Mouse (Mus musculus) gonadal fat pad, adult 2 months (tissue): ENCODE results near the gene Zfp488. TPM values are rescaled to one million over a fixed set of nuclear protein-coding genes. Genes with fewer than 3 reads are reported as not detected.

Experiments used
- DNase-seq: peaks from one replicate; pipeline ENCODE4 v3.0.0-alpha.2; 2012; ENCODE audit warnings: low read depth
- polyA plus RNA-seq: library from polyadenylated mRNA; depleted of rRNA; stranded (reverse); fragments of >200 nt; gene quantifications from 2 replicates; pipeline ENCODE4 v1.2.3, GENCODE M21; 2012; rRNA removed

The Zfp488 gene
- polyA plus RNA-seq, 1 experiment = 0.04 TPM

DNA sequence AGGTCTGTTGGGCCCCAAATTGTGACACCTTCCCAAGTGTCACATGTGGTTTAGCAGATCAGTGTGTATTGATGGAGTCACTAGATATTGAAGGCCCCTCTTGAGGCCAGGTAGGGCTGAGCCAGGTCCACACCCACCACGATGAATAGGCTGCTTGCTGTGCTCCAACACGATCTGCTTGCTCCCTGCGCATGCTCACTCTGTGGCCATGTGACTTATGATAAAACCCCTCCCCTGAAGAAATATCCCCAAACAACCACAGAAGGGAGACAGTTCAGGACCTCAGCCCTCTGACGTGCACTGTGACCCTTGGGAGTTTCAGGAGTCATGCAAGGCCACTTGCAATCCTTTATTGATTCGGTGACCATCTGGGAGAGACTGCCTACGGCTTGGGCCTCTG is 32.4 kb downstream of the Zfp488 start:
- no peak for DNase-seq

DNA sequence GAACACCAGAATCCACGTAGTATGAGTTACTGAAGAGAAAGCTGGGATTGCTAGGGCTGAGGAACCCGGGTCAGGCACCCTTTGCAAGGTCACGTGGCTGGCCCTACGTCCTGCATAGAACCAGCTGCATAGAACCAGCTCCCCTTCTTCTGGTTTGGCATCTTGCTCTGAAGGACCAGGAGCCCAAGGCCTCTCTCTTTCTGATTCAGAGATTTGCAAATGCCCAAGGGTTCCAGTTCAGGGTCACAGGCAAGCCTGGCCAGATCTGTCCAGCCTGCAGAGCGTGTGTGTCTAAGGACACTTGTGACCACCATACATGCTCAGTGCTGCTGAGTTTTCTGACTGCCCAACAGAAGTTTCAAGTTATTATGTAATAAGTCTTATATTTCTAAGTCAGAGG is 36.3 kb downstream of the Zfp488 start:
- DNase-seq = no peak

DNA sequence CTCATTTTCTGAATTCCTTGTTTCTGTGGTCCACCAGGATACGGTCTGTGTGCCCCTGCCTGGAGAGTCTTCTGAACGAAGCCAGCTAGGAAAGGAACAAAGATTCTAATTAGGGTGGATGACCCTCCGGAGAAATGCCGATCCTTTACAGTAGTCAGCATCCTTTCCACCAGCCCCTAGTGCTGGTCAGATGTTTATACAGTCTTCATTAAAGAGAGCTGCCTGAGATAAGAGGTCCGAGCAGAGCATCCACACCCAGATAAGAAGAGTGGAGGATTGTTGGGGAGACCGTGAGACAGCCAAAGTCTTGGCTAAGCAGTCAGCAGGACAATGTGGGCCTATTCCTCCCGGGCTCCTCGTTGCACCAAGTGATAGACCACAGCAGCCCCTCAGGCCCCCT is 37.8 kb downstream of the Zfp488 start, which contains the start of gene Gdf2:
Gene Gdf2, plus strand, starts transcription at position 301 of the 400 bp plus-strand sequence.
- no peak for DNase-seq

DNA sequence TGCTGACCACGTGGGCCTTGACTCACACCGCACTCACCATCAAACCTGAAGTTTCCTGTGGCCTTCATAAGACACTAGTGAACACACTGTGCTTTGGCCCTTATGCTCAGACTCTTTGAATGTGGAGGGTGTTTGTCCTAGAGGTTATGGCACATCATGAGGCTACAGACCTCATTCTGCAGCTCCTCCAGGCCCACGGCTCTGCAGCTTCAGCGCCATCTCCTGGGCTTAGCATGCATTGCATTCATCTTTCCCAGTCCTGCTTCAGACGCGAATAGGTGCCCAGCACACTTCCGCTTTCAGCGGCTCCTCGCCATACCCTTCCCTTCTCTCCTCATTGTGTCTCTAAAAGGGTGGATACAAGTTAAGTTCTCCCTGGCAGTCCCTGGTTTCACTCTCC is 39.4 kb downstream of the Zfp488 start:
- DNase-seq = no peak

DNA sequence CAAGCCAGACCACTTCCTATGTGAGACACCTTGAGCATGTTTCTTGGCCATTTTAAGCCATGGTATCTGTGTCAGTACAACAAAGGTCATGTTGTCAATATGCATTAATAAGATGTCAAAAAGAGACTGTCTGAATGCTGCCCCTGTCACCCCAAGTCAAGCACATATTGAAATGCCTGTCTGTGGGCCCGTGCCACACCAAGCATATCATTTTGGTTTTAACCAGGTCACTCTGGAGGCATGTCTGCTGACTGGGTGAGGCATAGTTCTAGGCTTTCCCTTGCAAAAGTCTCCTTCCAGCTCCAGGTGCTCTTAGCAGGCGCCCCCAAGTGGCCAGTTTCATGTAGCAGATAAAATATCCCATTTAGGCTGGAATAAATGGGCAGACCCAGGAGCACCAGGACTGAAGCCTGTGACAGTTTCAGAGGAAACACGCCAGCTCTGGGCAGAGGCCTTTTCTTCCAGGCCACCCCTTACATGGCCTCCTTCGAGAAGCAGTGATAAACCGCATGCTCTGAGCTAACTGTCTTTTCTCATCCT is 44.7 kb downstream of the Zfp488 start:
- no peak for DNase-seq

DNA sequence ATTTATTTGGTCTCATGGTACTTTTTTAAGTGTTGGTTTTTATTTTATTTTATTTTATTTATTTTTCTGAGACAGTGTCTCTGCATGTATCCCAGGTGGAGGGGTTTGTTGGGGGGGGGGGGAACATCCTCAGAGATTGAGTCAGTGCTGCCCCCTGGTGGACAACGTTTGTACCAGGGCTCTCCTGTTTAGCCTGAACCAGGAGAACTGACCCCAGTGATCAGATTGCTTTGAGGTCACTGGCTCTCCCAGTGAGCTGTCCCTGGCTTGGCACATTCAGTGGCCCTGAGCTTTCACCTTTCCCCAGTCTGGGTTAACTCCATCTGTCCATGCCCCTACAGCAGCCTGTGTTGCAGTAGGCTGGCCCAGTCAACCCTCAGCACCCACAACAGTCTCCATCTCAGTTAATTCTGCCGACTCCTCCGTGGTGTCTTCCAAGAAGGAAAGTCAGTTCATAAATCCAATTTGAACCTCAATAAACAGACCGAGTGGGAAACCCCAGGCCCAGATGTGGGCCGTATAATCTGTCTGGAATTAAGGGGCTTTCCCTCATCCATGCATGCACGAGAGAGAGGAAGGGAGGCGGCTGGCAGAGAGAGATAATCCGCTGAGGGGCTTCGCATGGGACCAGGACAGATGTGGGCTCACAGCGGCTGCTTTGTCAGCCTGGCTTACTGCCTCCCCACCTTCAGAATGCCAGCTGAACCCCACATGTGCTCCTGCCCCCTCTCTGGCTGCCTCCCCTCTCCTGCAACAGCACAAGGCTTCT is 45.4 kb downstream of the Zfp488 start:
- no peak for DNase-seq

DNA sequence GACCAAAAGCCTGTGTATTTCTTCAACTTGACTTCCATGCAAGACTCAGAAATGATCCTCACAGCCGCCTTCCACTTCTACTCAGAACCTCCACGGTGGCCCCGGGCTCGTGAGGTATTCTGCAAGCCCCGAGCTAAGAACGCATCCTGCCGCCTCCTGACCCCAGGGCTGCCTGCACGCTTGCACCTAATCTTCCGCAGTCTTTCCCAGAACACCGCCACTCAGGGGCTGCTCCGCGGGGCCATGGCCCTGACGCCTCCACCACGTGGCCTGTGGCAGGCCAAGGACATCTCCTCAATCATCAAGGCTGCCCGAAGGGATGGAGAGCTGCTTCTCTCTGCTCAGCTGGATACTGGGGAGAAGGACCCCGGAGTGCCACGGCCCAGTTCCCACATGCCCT is 46.7 kb downstream of the Zfp488 start:
- DNase-seq = no peak

DNA sequence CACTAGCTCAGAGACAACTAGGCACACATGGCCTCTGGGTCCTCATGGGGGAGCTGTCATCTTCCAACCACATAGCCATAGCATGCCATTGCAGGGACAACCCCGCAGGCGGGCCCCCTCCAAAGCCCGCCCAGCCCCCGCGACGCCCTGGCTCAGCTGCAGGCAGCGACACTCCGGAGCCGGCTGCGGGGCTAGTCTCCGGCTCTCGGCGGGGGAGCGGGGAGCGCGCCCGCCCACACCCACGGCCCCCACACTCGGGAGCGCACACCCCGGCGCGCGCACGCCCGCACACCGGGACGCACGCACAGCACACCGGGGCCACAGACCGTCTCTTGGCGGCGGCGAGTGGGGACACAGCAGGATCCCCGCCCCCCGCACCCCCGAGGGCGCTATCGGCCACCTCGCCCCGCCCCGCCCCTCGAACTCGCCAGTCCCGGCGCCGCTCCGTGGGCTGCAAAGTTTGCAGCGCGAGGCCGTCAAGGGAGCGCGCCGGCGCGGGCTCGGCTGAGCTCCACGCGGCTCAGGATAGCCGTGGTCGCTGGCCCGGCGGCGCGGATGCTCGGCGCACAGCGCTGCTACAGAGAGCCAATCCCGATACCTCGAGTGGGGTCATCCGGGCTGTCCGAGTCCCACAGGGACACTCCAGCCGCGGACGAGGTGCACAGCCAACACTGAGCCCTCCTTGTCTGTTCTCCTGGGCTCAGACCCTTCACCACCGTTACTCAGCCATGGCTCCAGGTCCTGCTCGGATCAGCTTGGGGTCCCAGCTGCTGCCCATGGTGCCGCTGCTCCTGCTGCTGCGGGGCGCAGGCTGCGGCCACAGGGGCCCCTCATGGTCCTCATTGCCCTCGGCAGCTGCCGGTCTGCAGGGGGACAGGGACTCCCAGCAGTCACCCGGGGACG is 55.1 kb downstream of the Zfp488 start, which contains the start of gene Gdf10:
Gene Gdf10, plus strand, starts transcription at position 420 of the 903 bp plus-strand sequence.
- no peak for DNase-seq

DNA sequence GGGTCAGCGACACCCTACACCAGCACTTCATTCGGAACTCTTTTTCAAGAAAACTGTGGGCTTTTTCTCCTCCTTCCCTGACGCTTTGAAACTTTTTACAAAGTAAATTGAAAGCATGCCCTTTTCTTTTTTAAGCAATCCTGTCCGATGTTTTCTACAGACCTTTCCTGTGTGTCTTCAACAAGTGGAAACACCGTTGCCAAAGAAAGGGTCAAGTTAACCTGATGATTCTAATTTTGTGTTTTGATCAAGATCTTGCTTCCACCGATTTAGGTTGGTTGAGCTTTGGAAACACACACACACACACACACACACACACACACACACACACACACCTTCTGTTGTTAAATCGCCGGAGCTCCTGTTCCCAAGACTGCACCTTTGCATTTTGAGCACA is 55.8 kb downstream of the Zfp488 start:
- no peak for DNase-seq

DNA sequence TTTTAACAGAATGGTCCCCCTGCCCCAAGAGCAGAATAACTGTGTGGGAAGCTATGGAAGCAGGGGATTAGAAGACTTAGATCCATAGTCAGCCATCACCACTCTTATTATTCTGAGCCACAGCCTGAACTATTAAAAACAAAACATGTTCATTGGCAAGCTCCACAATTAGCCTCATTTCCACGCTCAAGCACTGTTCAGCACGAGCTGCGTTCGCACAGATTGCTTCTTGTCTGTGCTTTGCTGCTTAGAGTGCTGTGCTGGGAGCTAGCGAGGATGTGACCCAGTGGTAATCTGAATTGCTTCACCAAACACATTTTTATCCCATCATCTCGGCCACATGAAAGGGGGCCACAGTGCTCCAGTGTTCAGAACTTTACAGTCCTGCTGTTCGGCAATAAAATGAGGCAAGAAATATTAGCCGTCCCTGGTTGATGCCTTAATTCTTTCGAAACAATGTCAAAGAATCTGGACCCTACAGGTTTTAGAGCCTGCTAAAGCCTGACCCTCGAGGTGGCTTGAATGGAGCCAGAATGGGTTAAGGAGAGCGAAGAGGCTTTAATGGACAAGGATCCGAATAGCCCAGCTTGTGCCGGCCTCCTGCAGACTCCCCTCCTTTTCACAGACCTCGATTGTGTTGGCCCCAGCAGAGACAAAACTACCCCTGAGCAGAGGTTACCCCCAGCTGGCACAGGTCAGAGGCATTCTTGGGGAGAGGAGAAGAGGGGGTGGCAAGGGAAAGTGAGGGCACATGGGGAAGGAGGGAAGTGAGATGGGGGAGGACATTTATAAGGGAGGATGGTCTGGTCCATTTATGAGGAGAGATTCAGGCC is 57.6 kb downstream of the Zfp488 start:
- no peak for DNase-seq

Other genes with a start within 250 kb of the Zfp488 start
- gene Gdf10, start 55.2 kb downstream of the Zfp488 start, polyA plus RNA-seq = 30.8 and 32.7 TPM in 2 replicates
- 0.04 and 0.16 TPM in 2 replicates for gene Gdf2, start 37.7 kb downstream of the Zfp488 start, polyA plus RNA-seq
- not detected in 2 replicates for gene Rbp3, start 24.8 kb downstream of the Zfp488 start, polyA plus RNA-seq
- 0.13 TPM in 1 of 2 replicates, not detected in the other for gene Gm30083, start 36.4 kb upstream of the Zfp488 start, polyA plus RNA-seq
- gene Gm5460, start 38.0 kb upstream of the Zfp488 start, polyA plus RNA-seq = 1.9 and 2.0 TPM in 2 replicates
- 0.38 and 0.94 TPM in 2 replicates for gene Antxrl, start 73.9 kb upstream of the Zfp488 start, polyA plus RNA-seq
- gene Anxa8, start 107.2 kb upstream of the Zfp488 start, polyA plus RNA-seq = 4.7 and 5.8 TPM in 2 replicates
- gene A630023A22Rik, start 124.0 kb upstream of the Zfp488 start, polyA plus RNA-seq = 0.11 and 0.53 TPM in 2 replicates
- 0.11 and 0.14 TPM in 2 replicates for gene Npy4r, start 173.7 kb upstream of the Zfp488 start, polyA plus RNA-seq
- gene Gprin2, start 222.9 kb upstream of the Zfp488 start, polyA plus RNA-seq = 0.34 and 0.51 TPM in 2 replicates
- gene Syt15, start 240.8 kb upstream of the Zfp488 start, polyA plus RNA-seq = 4.7 and 6.6 TPM in 2 replicates